Mouse (Mus musculus) heart, embryonic 13.5 days (tissue): ENCODE data around the gene Fabp7. TPM values are rescaled to one million over a fixed set of nuclear protein-coding genes. Genes with fewer than 3 reads are reported as not detected.

Experiments used
- ATAC-seq: fragments of 200-750 bp; cut with Nextera tagmentation; 2 replicates; pipeline ENCODE4 v1.8.0; 2017; ENCODE audit warnings: moderate TSS enrichment; ENCODE audit not compliant: insufficient number of reproducible peaks, low FRiP score, low TSS enrichment; ENCODE audit errors: extremely low read depth
- H3K27ac ChIP-seq: fragments of 300-500 bp; sonication (generic); replicated peaks from 2 replicates; pipeline ENCODE4 v1.5.1; 2015; ENCODE audit warnings: moderate library complexity, mild to moderate bottlenecking, inconsistent platforms
- H3K27me3 ChIP-seq: fragments of 300-500 bp; sonication (generic); replicated peaks from 2 replicates; pipeline ENCODE4 v1.6.1; 2015; ENCODE audit warnings: mild to moderate bottlenecking, inconsistent platforms
- H3K36me3 ChIP-seq: fragments of 300-500 bp; sonication (generic); 2 replicates; pipeline ENCODE4 v1.6.1; 2015; ENCODE audit warnings: mild to moderate bottlenecking, inconsistent platforms
- H3K4me1 ChIP-seq: fragments of 300-500 bp; sonication (generic); 2 replicates; pipeline ENCODE4 v1.6.1; 2015; ENCODE audit warnings: inconsistent platforms
- H3K4me2 ChIP-seq: fragments of 300-500 bp; sonication (generic); 2 replicates; pipeline ENCODE4 v1.6.1; 2015; ENCODE audit warnings: inconsistent platforms, mild to moderate bottlenecking, moderate library complexity
- H3K4me3 ChIP-seq: fragments of 300-500 bp; sonication (generic); 2 replicates; pipeline ENCODE4 v1.5.1; 2015; ENCODE audit warnings: moderate library complexity, mild to moderate bottlenecking, inconsistent platforms
- H3K9ac ChIP-seq: fragments of 300-500 bp; sonication (generic); 2 replicates; pipeline ENCODE4 v1.6.1; 2015; ENCODE audit warnings: inconsistent platforms, mild to moderate bottlenecking, moderate library complexity
- H3K9me3 ChIP-seq: fragments of 300-500 bp; sonication (generic); 2 replicates; pipeline ENCODE4 v1.6.1; 2016; ENCODE audit warnings: inconsistent platforms
- WGBS: fragments of 180-500 bp; shearing (Covaris S2); methylation state at CpG from one replicate; pipeline ENCODE4 v1.1.7; 2015; ENCODE audit warnings: mixed read lengths; 5-methylcytosine and 5-hydroxymethylcytosine counted together
- polyA plus RNA-seq: library from polyadenylated mRNA; unstranded; fragments of >200 nt; fragmentation: Nextera tagmentation; extraction: Ambion mirVana; gene quantifications from 2 replicates; pipeline ENCODE4 v1.2.1, GENCODE M21; 2015

The Fabp7 gene
- polyA plus RNA-seq, 1 experiment from 2014 or later: 4.2 TPM

DNA sequence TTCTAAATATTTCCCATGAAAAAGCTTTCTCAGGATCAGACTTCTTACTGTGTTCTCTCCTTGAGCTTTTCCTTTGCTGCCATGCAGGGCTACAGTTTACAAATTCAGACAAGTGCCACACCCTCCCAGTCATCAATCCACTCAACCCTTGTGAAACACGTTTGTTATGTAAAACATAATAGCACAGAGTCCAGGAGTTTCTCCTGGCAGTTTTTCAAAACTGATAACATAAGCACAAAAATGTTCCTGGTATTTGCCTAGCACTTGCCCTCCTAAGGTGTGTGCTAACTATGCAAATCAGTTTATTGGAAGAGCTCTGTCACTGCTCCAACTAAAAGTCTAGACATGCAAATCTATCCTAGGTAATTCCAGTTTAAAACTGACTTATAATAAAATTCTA is 21.6 kb upstream of the Fabp7 start:
- H3K27me3 ChIP-seq: no peaks in the 10 kb centered on the region
- H3K4me1 ChIP-seq: no peaks in the 10 kb centered on the region
- no peak for ATAC-seq
- no peak overlapping the region for H3K4me2 ChIP-seq
- H3K9ac ChIP-seq: no peak overlapping the region
- no peak overlapping the region for H3K4me3 ChIP-seq
- WGBS: 20% methylated on average over 1 of the region's 1 CpGs
- no peaks in the 10 kb centered on the region for H3K36me3 ChIP-seq
- no peaks in the 10 kb centered on the region for H3K9me3 ChIP-seq
- no peak overlapping the region for H3K27ac ChIP-seq

DNA sequence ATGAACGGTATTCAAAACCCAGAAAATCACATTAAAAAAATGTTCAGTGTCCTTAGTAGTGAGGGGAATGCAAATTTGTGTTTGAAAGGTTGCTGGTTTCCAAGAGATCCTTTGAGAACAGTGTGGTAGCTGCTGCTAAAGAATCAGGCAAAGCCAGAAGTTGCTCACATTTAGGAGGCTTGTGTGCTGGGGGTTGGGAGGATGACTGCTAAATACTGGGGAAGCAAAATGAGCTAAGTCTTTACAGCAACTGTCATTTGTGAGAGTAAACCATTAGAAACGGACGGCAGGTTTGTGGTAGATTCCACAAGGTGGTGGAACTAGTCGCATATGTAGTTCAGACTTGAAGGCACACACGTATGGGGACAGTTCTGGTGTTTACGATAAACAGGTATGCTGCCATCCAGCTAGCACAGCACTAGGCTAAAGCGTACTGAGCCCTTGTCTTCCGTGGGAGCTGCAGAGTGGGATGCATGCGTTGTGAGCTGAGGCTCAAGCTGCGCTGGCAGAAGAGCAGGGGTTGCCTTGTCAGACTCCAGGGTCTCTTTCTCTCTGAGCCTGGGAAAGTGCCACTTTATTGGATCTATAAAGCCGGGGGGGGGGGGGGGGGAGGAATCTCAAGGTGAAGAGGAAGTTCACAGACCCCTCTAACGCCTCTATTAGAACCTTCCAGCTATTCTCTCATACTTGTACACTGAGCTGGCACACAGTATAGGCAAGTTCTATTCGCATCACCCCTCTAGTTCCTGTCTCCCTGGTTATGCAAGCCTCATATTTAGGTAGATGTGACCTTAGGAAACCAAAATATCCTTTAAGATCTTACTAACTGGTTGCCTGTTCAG is 1.2 kb upstream of the Fabp7 start:
- H3K36me3 ChIP-seq: no peaks in the 10 kb centered on the region
- no peaks in the 10 kb centered on the region for H3K27me3 ChIP-seq
- no peak for ATAC-seq
- no peak overlapping the region for H3K27ac ChIP-seq
- peaks cover 7% of the 10 kb centered on the region for H3K4me1 ChIP-seq
- H3K4me3 ChIP-seq: no peak overlapping the region
- 48% methylated on average over 13 of the region's 13 CpGs for WGBS
- H3K9ac ChIP-seq: no peak overlapping the region
- H3K4me2 ChIP-seq: no peak overlapping the region
- no peaks in the 10 kb centered on the region for H3K9me3 ChIP-seq

DNA sequence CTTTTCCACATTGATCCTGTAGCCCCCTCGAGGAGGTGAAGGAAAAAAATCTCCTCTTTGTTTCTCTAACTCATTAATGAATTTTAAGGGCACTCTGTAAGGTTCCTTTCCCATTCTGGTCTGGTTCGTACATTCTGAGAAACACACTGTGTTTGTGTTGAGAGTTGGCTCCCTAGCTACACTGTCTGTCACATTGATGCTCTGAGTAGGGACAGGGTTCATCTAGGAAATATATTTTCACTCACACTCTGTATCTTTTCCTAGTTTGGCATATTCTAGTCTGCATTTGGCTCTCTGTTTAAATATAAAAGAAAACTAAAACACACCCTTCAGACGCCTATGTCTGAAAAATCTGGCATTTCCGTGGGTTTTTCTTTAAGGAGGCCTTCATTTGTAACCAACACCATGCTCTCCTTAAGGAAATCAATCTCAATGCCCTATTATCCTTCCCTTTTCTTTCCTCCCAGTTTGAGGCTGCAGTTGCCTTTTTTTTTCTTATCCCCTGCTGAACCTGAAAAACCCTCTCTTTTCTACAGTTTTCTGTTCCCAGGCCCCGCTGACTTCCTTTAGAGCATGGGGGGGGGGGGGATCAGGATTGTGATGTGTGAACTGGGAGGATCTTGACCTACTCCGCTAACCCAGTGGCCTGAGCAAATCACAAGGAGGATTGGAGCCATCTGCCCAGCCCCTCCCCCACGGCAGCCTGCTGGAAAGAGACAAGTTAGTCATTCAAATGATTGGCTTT is 378 bp upstream of the Fabp7 start:
- WGBS: 26% methylated on average over 7 of the region's 7 CpGs
- peak overlapping the region; percentile 50 for H3K4me2 ChIP-seq
- no peak overlapping the region for H3K27ac ChIP-seq
- no peaks in the 10 kb centered on the region for H3K9me3 ChIP-seq
- no peak overlapping the region for H3K9ac ChIP-seq
- no peak for ATAC-seq
- H3K36me3 ChIP-seq: no peaks in the 10 kb centered on the region
- no peaks in the 10 kb centered on the region for H3K27me3 ChIP-seq
- H3K4me1 ChIP-seq: peaks cover 7% of the 10 kb centered on the region
- no peak overlapping the region for H3K4me3 ChIP-seq

DNA sequence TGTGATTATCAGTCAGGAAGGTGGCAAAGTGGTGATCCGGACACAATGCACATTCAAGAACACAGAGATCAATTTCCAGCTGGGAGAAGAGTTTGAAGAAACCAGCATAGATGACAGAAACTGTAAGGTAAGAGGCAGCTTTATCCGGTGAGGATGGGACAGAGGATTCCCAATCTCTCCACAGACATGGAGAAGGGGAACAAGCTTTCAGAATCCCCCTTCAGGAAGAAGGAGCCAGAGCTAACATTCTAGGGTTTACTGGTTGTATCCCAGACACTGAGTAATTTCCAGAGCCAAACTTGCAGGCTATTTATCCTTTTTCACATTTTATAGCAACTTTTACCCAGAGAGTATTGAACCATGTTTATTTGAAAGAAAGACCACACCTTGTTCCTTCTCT is 871 bp downstream of the Fabp7 start:
- H3K9me3 ChIP-seq: no peaks in the 10 kb centered on the region
- peaks cover 7% of the 10 kb centered on the region for H3K4me1 ChIP-seq
- no peaks in the 10 kb centered on the region for H3K27me3 ChIP-seq
- no peaks in the 10 kb centered on the region for H3K36me3 ChIP-seq
- H3K4me3 ChIP-seq: no peak overlapping the region
- WGBS: 64% methylated on average over 2 of the region's 2 CpGs
- H3K9ac ChIP-seq: no peak overlapping the region
- H3K4me2 ChIP-seq: no peak overlapping the region
- no peak overlapping the region for H3K27ac ChIP-seq
- ATAC-seq: no peak

DNA sequence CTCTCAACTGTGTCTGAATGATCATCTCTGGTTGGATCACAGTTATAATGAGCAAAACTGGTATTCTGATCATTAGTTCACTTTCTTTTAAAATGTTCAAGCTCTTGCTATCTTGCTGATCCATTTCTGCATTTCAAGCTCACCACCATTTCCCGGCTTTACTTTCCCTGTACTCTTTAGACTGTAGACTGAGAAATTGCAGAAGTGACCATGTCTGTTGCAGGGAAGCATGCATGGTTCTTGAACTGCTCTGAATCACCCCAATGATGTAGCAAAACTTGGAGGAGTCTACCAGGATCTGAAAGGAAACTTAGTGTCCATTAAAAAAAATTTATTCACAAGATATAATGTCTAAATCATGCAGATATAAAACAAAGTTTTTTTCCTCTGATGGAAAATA is 8.3 kb downstream of the Fabp7 start:
- no peak overlapping the region for H3K27ac ChIP-seq
- peaks cover 10% of the 10 kb centered on the region; the same call in 1 of the 2 replicates for H3K9me3 ChIP-seq
- H3K4me1 ChIP-seq: peaks cover 9% of the 10 kb centered on the region
- 92% methylated on average over 1 of the region's 1 CpGs for WGBS
- no peak overlapping the region for H3K4me2 ChIP-seq
- H3K27me3 ChIP-seq: no peaks in the 10 kb centered on the region
- no peaks in the 10 kb centered on the region for H3K36me3 ChIP-seq
- ATAC-seq: no peak
- no peak overlapping the region for H3K9ac ChIP-seq
- H3K4me3 ChIP-seq: no peak overlapping the region

DNA sequence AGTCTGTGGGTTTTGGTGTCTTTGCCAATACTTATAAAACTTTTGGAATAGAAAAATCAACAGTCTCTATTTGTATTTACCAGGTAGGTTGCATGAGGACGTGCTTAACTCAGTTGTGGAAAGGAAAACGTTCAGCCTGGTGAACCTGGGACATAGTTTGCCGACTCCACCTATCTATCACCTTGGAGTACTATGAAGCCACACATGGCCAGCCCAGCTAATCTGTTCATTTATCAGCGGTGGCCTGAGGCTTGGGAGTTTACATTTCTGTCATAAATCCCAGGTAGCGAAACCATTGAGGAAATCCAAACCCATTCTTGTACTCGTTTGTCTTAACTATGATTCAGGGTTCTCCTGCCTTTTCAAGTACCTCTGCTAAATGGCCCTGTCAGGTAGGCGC is 9.3 kb downstream of the Fabp7 start, which contains the start of gene Smpdl3a:
TSS of gene Smpdl3a (plus strand) at position 318 of the 400 bp plus-strand sequence.
- Histone ChIP-seq H3K27ac (peak within 1 kb of the TSS; percentile 34), H3K4me2 (peak within 1 kb of the TSS; percentile 75), H3K9me3 (peaks cover 10% of the 10 kb centered on the region; the same call in 1 of the 2 replicates), H3K36me3 (no peaks in the 10 kb centered on the region), H3K4me1 (peaks cover 9% of the 10 kb centered on the region), H3K27me3 (no peaks in the 10 kb centered on the region), H3K4me3 (peak within 1 kb of the TSS; percentile 62), H3K9ac (peak within 1 kb of the TSS; percentile 84)
- WGBS: 78% methylated on average over 7 of the region's 7 CpGs
- no peak for ATAC-seq

DNA sequence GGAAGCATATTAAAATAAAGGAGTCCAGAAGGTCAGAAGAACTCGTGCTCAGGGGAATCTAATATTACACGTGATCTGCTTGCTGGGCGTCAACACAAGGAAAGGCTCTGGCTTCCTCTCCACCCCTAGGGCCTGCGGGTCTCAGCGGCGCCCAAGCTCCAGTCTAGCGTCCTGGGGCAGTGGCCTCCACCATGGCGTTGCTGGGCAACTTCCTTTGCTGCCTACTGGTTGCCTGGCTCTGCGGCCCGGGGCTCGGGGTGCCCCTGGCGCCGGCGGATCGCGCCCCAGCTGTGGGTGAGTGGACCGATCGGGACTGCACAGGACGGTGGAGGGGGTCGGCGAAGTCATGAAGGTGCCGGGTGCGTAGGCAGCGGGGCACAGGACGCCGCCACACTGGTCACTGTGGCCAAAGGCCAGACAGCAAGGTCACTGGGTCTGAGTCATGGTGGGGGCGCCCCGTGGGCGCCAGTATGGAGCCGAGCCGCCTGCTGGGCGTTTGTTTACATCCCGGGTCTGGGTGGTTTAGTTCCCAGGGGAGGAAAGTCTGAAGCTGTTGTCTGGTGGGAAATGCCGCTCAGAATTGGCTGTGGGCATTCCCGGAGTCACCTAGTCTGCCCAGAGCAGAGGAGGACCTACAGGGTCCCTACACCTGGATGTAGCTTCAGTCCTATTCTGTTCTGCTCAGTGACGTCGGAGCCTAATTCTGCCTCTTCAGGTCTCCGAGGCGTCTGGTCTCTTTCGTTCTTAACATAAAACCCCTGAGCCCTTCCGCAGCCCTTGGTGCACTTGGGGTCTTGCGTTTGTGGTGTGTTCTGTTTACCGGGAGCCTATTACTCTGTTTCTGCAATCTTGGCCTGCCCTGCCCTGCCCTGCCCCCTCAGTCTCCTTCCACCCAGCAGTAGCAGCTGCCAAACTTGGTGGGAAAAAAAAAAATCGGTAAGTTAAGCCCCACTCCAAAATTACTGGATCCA is 10.1 kb downstream of the Fabp7 start:
- ATAC-seq: peak; percentile 46

DNA sequence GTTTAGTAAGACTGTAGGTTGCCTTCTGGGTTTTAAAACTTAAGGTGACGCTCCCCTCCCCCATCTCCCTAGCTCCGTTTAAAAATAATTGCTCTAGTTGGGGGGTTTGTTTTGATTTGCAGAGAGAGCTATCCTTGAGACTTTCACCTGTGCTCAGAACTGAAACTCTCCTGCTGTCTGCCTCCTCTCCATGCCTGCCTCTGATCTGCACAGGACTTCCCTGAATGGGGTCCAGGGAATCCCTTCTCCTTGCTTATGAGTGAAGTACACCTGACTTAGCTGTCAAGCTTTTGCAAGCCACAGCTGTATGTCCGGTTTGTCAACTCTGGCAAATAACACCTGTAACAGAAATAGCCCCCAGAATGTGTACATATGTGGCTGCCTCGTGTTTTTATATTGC is 10.9 kb downstream of the Fabp7 start:
- Histone ChIP-seq H3K9me3 (peaks cover 10% of the 10 kb centered on the region; the same call in 1 of the 2 replicates), H3K36me3 (no peaks in the 10 kb centered on the region), H3K4me1 (peaks cover 9% of the 10 kb centered on the region), H3K27ac (peak overlapping the region; percentile 34; the same call in 1 of the 2 replicates), H3K4me3 (peak overlapping the region; percentile 62), H3K9ac (peak overlapping the region; percentile 84), H3K27me3 (no peaks in the 10 kb centered on the region), H3K4me2 (peak overlapping the region; percentile 75)
- 31% methylated on average over 4 of the region's 4 CpGs for whole genome bisulfite sequencing
- no peak for ATAC-seq

More for the DNA sequence above, 10.1 kb downstream of the Fabp7 start:
- peak overlapping the region; percentile 34 for H3K27ac ChIP-seq
- H3K9ac ChIP-seq: peak overlapping the region; percentile 84
- H3K36me3 ChIP-seq: no peaks in the 10 kb centered on the region
- under 1% methylated on average over 44 of the region's 44 CpGs for WGBS
- no peaks in the 10 kb centered on the region for H3K27me3 ChIP-seq
- peaks cover 10% of the 10 kb centered on the region; the same call in 1 of the 2 replicates for H3K9me3 ChIP-seq
- H3K4me3 ChIP-seq: peak overlapping the region; percentile 62
- H3K4me1 ChIP-seq: peaks cover 9% of the 10 kb centered on the region
- H3K4me2 ChIP-seq: peak overlapping the region; percentile 75

DNA sequence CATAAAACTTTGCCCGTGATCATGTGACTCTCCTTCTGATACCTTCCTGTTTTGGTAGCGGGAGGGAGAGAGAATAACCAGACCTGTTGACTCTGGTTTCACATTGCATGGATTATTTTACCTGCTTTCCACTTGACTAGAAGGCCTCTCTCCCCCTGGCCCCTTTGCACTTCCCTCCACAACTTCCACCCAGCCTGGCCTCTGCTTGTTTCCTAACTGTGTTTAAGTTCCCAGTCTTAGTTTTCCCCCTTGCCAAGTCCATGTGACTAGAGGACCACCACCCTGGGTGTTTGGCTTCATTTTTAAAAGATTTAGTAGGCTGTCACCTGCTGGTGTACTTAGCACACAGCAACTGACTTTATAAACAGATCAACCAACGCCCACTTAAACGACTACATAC is 11.4 kb downstream of the Fabp7 start:
- WGBS: 48% methylated on average over 4 of the region's 4 CpGs
- Histone ChIP-seq H3K4me2 (peak overlapping the region; percentile 75), H3K4me1 (peaks cover 9% of the 10 kb centered on the region), H3K27me3 (no peaks in the 10 kb centered on the region), H3K4me3 (peak overlapping the region; percentile 62), H3K9ac (peak overlapping the region; percentile 84; the same call in 1 of the 2 replicates), H3K36me3 (no peaks in the 10 kb centered on the region), H3K27ac (no peak overlapping the region), H3K9me3 (peaks cover 10% of the 10 kb centered on the region; the same call in 1 of the 2 replicates)
- ATAC-seq: no peak

DNA sequence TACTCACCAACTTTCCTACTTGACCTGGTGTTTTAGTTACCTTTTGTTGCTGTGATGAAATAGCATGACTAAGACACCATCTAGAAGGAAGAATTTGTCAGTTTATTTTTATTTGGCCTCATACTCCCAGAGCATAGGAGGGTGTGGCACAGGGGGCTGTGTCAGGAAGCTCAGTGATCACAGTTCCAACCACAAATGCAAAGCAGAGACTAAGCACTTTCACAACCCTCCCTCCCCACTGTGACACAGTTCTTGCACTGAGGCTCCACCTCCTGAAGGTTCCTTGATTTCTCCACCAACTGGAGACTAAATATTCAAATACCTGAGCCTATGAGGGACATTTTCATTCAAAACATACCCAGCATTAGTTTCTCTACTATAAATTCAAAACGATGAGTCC is 14.8 kb downstream of the Fabp7 start:
- H3K9ac ChIP-seq: no peak overlapping the region
- peaks cover 9% of the 10 kb centered on the region for H3K4me1 ChIP-seq
- no peaks in the 10 kb centered on the region for H3K9me3 ChIP-seq
- no peaks in the 10 kb centered on the region for H3K27me3 ChIP-seq
- ATAC-seq: no peak
- no peak overlapping the region for H3K27ac ChIP-seq
- H3K36me3 ChIP-seq: no peaks in the 10 kb centered on the region
- no peak overlapping the region for H3K4me3 ChIP-seq
- no peak overlapping the region for H3K4me2 ChIP-seq
- 76% methylated on average over 1 of the region's 1 CpGs for WGBS
